Mouse (Mus musculus) lung, embryonic 14.5 days (tissue): Measurements from ENCODE around the gene Kcng4. TPM values are rescaled to one million over a fixed set of nuclear protein-coding genes. Genes with fewer than 3 reads are reported as not detected.

Experiments
- ATAC-seq: fragments of 200-750 bp; cut with Nextera tagmentation; 2 replicates; pipeline ENCODE4 v1.8.0; 2017; ENCODE audit warnings: mild to moderate bottlenecking, moderate TSS enrichment, moderate library complexity; ENCODE audit not compliant: insufficient read depth
- DNase-seq: peaks from one replicate; pipeline ENCODE4 v3.0.0-alpha.2; 2015
- H3K27ac ChIP-seq: fragments of 300-500 bp; sonication (generic); 2 replicates; pipeline ENCODE4 v1.5.1; 2014; ENCODE audit warnings: low read depth, mild to moderate bottlenecking, moderate library complexity
- H3K27me3 ChIP-seq: fragments of 300-500 bp; sonication (generic); 2 replicates; pipeline ENCODE4 v1.6.1; 2014; ENCODE audit warnings: low read length, control low read depth; ENCODE audit not compliant: insufficient read depth
- H3K36me3 ChIP-seq: fragments of 300-500 bp; sonication (generic); 2 replicates; pipeline ENCODE4 v1.6.1; 2014; ENCODE audit warnings: control low read depth; ENCODE audit not compliant: insufficient read depth
- H3K4me1 ChIP-seq: fragments of 300-500 bp; sonication (generic); 2 replicates; pipeline ENCODE4 v1.6.1; 2014; ENCODE audit warnings: antibody characterized with exemption, control low read depth; ENCODE audit not compliant: insufficient read depth
- H3K4me2 ChIP-seq: fragments of 300-500 bp; sonication (generic); 2 replicates; pipeline ENCODE4 v1.6.1; 2014; ENCODE audit warnings: mild to moderate bottlenecking
- H3K4me3 ChIP-seq: fragments of 300-500 bp; sonication (generic); 2 replicates; pipeline ENCODE4 v1.5.1; 2014; ENCODE audit warnings: low read depth, low read length
- H3K9ac ChIP-seq: fragments of 300-500 bp; sonication (generic); 2 replicates; pipeline ENCODE4 v1.6.1; 2014
- H3K9me3 ChIP-seq: fragments of 300-500 bp; sonication (generic); 2 replicates; pipeline ENCODE4 v1.6.1; 2016; ENCODE audit warnings: low read depth, low read length, control low read depth
- CTCF ChIP-seq: IDR thresholded peaks from 2 replicates; pipeline ENCODE4 v1.5.1; 2016; ENCODE audit warnings: antibody characterized with exemption, low read depth
- WGBS: fragments of 180-500 bp; shearing (Covaris S2); extraction: QIAGEN DNeasy Blood & Tissue Kit; methylation state at CpG from one replicate; pipeline ENCODE4 v1.1.7; 2014; 5-methylcytosine and 5-hydroxymethylcytosine counted together
- polyA plus RNA-seq: library from polyadenylated mRNA; unstranded; fragments of >200 nt; fragmentation: Nextera tagmentation; extraction: Ambion mirVana; gene quantifications from 2 replicates; pipeline ENCODE4 v1.2.1, GENCODE M21; 2014

The Kcng4 gene
- polyA plus RNA-seq, 1 experiment from 2014 or later, result not detected

GRCm38 (mm10) chr8:119575366-119575726, 60.1 kb downstream of the Kcng4 start:
- Histone ChIP-seq H3K4me3 (peak overlapping the region; percentile 64), H3K36me3 (no peaks in the 10 kb centered on the region), H3K9ac (peak overlapping the region; percentile 55), H3K4me2 (peak overlapping the region; percentile 67), H3K9me3 (no peaks in the 10 kb centered on the region), H3K4me1 (no peaks in the 10 kb centered on the region), H3K27me3 (peaks cover 20% of the 10 kb centered on the region), H3K27ac (no peak overlapping the region)
- DNase-seq (no peak), ATAC-seq (no peak)
- WGBS, result under 1% methylated on average over 16 of the region's 16 CpGs
- no peak for TF ChIP-seq CTCF

- no peaks in the 10 kb centered on the region for H3K36me3 ChIP-seq
- H3K4me2 ChIP-seq, result peak within 1 kb of the TSS; percentile 67
- H3K4me1 ChIP-seq, result no peaks in the 10 kb centered on the region
- no peaks in the 10 kb centered on the region for H3K9me3 ChIP-seq
- TF ChIP-seq CTCF, result no peak
- H3K4me3 ChIP-seq, result peak within 1 kb of the TSS; percentile 64
- no peak within 1 kb of the TSS for H3K27ac ChIP-seq
- under 1% methylated on average over 94 of the region's 97 CpGs for WGBS
- peak within 1 kb of the TSS; percentile 55 for H3K9ac ChIP-seq
- H3K27me3 ChIP-seq, result peaks cover 20% of the 10 kb centered on the region
- DNase-seq (peak; percentile 95), ATAC-seq (peak; percentile 89)
Measured at GRCm38 (mm10) chr8:119574437-119575365, 60.8 kb downstream of the Kcng4 start, which contains the start of the genes Hsdl1 and Dnaaf1. TSS of gene Hsdl1 (minus strand) at chr8:119575183. TSS of gene Dnaaf1 (plus strand) at chr8:119575235.

Other genes with a start within 250 kb of the Kcng4 start
- 11.8 and 14.0 TPM in 2 replicates for gene Mlycd, start 240.8 kb downstream of the Kcng4 start, polyA plus RNA-seq
- 0.53 and 0.85 TPM in 2 replicates for gene Osgin1, start 201.6 kb downstream of the Kcng4 start, polyA plus RNA-seq
- gene Necab2, start 189.0 kb downstream of the Kcng4 start, polyA plus RNA-seq, result 1.9 and 2.2 TPM in 2 replicates
- not detected in 2 replicates for gene Slc38a8, start 134.0 kb downstream of the Kcng4 start, polyA plus RNA-seq
- 125 and 128 TPM in 2 replicates for gene Mbtps1, start 76.9 kb downstream of the Kcng4 start, polyA plus RNA-seq
- 25.9 and 26.8 TPM in 2 replicates for gene Hsdl1, start 60.5 kb downstream of the Kcng4 start, polyA plus RNA-seq
- 0.24 TPM in 1 of 2 replicates, not detected in the other for gene Dnaaf1, start 60.4 kb downstream of the Kcng4 start, polyA plus RNA-seq
- 9.0 and 10.4 TPM in 2 replicates for gene Taf1c, start 30.5 kb downstream of the Kcng4 start, polyA plus RNA-seq
- gene Adad2, start 22.9 kb downstream of the Kcng4 start, polyA plus RNA-seq, result 0.09 TPM in 1 of 2 replicates, not detected in the other
- gene Wfdc1, start 30.7 kb upstream of the Kcng4 start, polyA plus RNA-seq, result 3.0 and 3.4 TPM in 2 replicates
- gene Atp2c2, start 64.3 kb upstream of the Kcng4 start, polyA plus RNA-seq, result 1.8 and 1.9 TPM in 2 replicates
- gene Tldc1, start 142.7 kb upstream of the Kcng4 start, polyA plus RNA-seq, result 9.7 and 10.3 TPM in 2 replicates
- gene Cotl1, start 204.9 kb upstream of the Kcng4 start, polyA plus RNA-seq, result 201 and 204 TPM in 2 replicates
- gene Klhl36, start 226.6 kb upstream of the Kcng4 start, polyA plus RNA-seq, result 11.5 and 11.8 TPM in 2 replicates